Mouse (Mus musculus) spleen, postnatal 14 days (tissue): ENCODE measurements around the gene Galr2.
"Not testable (repeated sequence)": the region's sequence is repeated elsewhere in the genome, so short reads cannot be mapped to it uniquely, and the experiment has no call there.

Source experiments
- DNase-seq, 2 experiments: peaks; one replicate each; pipeline ENCODE4 v3.0.0; 2021 to 2022; ENCODE audit warnings: low spot score in 2 of 2

Galr2 gene

GRCm38 (mm10) chr11:116269560-116269959 is 11.2 kb upstream of the Galr2 start:
- DNase-seq, result no peak

- DNase-seq, result no peak
These were observed 7.9 kb upstream of the Galr2 start for GRCm38 (mm10) chr11:116272589-116273468.

GRCm38 (mm10) chr11:116273469-116274044 is 7.2 kb upstream of the Galr2 start:
- no peak for DNase-seq

GRCm38 (mm10) chr11:116274045-116274666 is 6.6 kb upstream of the Galr2 start, which contains the start of gene Srp68:
Gene Srp68, minus strand, starts transcription at chr11:116274217.
- DNase-seq, result peak; percentile 84 to 89

- not testable (repeated sequence) for DNase-seq
These were observed 3.6 kb upstream of the Galr2 start for GRCm38 (mm10) chr11:116277184-116277583.

- DNase-seq, result no peak
These were observed 932 bp downstream of the Galr2 start for GRCm38 (mm10) chr11:116281671-116282070.

GRCm38 (mm10) chr11:116282089-116282488 is 1.4 kb downstream of the Galr2 start:
- no peak for DNase-seq

- no peak for DNase-seq
These were observed 2.3 kb downstream of the Galr2 start for GRCm38 (mm10) chr11:116282912-116283521.

GRCm38 (mm10) chr11:116283982-116284381 is 3.2 kb downstream of the Galr2 start:
- DNase-seq, result no peak

- DNase-seq, result no peak
These were observed 5.0 kb downstream of the Galr2 start for GRCm38 (mm10) chr11:116285770-116286191.

GRCm38 (mm10) chr11:116287351-116287750 is 6.6 kb downstream of the Galr2 start:
- DNase-seq, result no peak

GRCm38 (mm10) chr11:116290556-116290955 is 9.8 kb downstream of the Galr2 start:
- DNase-seq, result no peak

- no peak for DNase-seq
These were observed 11.7 kb downstream of the Galr2 start for GRCm38 (mm10) chr11:116292401-116292800.

- no peak for DNase-seq
These were observed 12.9 kb downstream of the Galr2 start for GRCm38 (mm10) chr11:116293538-116294137.

GRCm38 (mm10) chr11:116294319-116294718 is 13.6 kb downstream of the Galr2 start:
- no peak for DNase-seq

GRCm38 (mm10) chr11:116296191-116296734 is 15.5 kb downstream of the Galr2 start:
- no peak for DNase-seq

GRCm38 (mm10) chr11:116297017-116297416 is 16.3 kb downstream of the Galr2 start:
- no peak for DNase-seq

GRCm38 (mm10) chr11:116298221-116298620 is 17.5 kb downstream of the Galr2 start:
- no peak for DNase-seq

GRCm38 (mm10) chr11:116298621-116299020 is 17.9 kb downstream of the Galr2 start:
- no peak for DNase-seq

- no peak for DNase-seq
These were observed 24.7 kb downstream of the Galr2 start for GRCm38 (mm10) chr11:116305423-116305822.
